Mouse (Mus musculus) embryo, embryonic 10 days (tissue): ENCODE measurements around the gene Ccnd1.
A peak's percentile ranks its signal among the peaks of the same experiment; 100 is the strongest.
"Not testable (repeated sequence)": the region's sequence is repeated elsewhere in the genome, so short reads cannot be mapped to it uniquely, and the experiment has no call there.

Source experiments
- DNase-seq: peaks from one replicate; pipeline ENCODE4 v3.0.0-alpha.2; 2015; ENCODE audit warnings: low spot score

Gene Ccnd1

DNA sequence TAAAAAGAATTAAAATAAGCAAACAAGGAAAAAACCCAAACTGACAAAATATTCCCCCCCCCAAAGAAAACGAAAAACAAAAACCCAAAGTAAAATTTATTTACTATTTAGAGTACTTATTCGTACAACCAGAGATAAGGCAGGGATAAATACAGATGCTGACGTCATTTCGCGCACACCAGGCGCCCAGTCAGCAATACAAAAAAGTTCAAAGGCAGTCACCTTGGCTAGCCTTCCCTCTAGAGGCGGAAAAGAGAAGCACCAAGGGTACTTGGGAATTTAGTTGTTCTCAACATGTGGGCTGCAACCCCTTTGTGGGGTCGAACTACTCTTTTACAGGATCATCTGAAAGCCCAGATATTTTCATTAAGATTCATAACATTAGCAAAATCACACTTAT lies 31.9 kb downstream of the Ccnd1 start:
- peak; percentile 73 for DNase-seq

DNA sequence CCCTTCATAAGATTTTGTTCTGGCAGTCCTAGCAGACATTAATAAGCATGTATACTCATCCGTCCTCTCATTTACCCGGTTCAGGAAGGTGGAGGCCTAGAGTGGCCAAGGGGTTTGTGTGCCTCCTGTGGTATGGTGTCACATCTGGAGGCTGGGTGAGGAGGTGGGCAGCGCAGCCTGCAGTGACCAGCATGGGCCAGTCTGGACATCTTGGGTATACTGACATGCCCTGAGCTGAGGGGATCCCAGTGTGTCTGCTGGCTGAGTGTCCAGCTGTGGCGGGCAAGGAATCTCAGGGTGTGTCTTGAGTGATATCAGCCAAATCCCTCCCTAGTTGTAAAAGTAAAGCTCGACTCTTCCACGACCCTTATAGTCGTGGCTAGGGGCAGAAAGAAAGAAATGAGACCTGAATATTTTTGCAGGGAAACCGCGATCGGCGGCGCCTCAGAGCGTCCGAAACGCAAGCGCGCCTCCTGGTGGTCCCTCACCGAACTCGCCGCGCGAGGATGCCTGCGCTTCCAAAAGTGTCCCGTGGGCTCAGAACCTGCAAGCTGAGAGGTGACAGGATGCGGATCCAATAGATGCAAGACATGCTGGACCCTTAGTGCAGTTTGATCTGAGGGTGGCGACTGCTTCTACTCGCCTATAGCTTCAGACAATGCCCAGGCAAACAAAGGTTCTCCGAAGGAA lies 32.9 kb downstream of the Ccnd1 start:
- peak; percentile 85 for DNase-seq

GRCm38 (mm10) chr7:144905514-144905913 lies 34.2 kb downstream of the Ccnd1 start:
- not testable (repeated sequence) for DNase-seq

- no peak for DNase-seq
Measured at GRCm38 (mm10) chr7:144898506-144898905, 41.2 kb downstream of the Ccnd1 start.

- peak; percentile 57 for DNase-seq
Measured at GRCm38 (mm10) chr7:144896294-144897218, 43.2 kb downstream of the Ccnd1 start, which contains the start of gene Fgf15. TSS of gene Fgf15 (plus strand) at chr7:144896531.

- peak; percentile 96 for DNase-seq
Measured at GRCm38 (mm10) chr7:144895305-144896111, 44.2 kb downstream of the Ccnd1 start.

DNA sequence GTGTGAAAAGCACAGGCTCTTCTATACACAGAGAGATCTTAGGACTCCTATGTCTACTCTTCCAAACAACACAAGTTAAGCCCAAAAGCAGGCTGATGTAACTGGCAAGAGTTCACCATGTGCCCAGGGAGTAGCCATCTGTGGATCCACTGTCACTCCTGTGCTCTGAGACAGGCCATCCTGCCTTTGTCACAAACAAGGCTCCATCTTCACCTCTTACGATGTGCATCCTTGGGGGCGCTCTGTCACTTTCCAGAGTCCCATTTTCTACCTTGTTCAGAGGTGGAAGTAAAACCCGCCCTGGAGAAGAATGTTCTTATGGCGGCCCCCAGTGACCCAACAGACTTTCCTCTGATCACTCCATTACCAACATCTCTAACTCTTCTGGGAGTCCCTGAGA lies 45.0 kb downstream of the Ccnd1 start:
- peak; percentile 35 for DNase-seq

GRCm38 (mm10) chr7:144894191-144894590 lies 45.5 kb downstream of the Ccnd1 start:
- peak; percentile 54 for DNase-seq

DNA sequence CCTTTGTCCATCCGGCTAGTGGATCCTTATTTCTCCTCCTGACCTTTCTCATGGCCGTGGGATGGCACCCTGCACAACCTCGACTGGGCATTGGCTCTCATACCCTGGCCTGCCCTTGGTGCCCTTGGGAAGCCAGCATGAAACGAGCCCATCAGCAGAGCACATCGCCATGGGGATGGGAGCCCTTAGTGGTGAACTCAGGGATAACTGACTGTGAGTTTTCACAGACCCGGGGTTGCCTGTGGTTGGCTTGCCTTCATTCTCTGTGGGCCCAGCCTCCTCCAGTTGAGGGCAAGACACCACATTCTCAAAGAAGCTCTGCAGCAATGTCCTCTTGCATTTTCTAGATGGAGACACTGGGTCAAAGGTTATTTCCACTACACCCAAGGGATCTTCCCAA lies 47.4 kb downstream of the Ccnd1 start:
- DNase-seq: no peak

DNA sequence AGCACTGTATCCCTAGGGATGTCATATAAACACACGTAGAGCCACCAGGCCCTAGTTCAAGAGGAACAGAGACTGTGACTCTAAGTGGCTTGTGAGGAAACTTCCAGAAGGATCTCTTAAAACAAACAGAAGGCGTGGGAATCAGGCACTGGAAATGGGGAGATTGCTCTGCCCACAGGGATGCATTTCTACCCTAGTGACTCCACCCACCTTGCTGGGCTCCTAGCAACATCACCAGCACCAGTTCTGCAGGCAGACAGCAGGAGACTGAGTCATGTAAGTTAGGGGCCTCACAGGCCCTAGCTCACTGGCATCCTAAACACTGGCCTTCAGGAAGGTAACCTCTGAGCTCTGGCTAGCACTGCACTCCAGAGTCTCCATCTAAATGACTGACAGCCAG lies 47.9 kb downstream of the Ccnd1 start:
- no peak for DNase-seq

- not testable (repeated sequence) for DNase-seq
Measured at GRCm38 (mm10) chr7:144890661-144891060, 49.1 kb downstream of the Ccnd1 start.

DNA sequence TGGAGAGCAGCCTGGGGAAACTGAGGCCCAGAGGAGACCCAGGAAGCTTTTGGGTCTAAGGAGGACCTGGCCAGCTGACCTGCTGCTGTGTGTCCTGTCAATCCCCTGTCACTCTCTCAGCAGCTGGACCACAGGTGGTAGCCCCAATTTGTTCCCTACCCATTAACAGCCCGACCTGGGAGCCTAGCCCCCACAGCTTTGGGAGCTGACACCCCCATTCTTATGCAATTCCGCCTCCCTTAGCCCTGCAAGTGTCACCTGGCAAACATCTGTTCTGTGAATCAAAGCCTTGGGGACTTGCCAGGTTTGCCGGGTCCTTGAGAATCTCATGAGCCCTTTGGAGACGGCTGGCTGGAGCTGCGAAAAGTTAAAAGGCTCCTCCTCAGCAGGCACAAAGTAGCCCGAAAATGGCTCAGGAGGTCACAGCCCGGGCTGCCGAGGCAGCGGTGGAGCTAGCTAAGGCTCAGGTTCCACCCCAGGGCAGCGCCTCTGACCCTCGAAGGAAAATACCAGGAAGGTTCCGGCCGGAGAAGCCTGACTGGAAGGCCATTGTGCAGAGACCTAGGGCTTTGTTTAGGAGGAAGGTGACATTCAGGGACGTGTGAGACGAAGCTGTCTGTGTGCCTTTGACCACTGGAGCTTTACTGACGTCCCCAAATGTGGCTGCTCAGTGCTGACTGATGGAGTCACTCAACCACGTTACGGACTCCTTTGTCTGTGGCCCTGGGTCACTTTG lies 51.0 kb downstream of the Ccnd1 start:
- peak; percentile 56 for DNase-seq

GRCm38 (mm10) chr7:144887672-144888071 lies 52.1 kb downstream of the Ccnd1 start:
- no peak for DNase-seq

DNA sequence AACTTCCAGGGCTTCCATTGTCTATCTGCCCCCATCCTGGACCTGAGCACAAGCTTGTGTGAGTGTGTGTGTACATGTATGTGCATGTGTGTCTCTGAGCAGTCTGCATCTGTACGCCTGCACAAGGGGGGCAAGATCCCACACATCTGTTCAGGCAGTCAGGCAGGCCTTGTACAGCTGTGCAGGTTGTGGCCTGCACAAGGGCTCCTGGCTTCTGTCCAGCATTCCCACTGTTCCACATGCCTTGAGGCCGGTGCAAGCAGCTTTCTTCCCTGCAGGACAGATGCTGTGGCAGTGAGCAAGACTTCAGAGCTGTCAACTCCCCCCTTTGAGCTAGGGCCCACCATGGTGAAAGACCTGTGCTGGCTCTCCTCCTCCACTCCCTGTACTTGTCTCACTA lies 56.6 kb downstream of the Ccnd1 start:
- DNase-seq: no peak
